Mouse (Mus musculus): ENCODE results near the gene Pde3a.

DNA sequence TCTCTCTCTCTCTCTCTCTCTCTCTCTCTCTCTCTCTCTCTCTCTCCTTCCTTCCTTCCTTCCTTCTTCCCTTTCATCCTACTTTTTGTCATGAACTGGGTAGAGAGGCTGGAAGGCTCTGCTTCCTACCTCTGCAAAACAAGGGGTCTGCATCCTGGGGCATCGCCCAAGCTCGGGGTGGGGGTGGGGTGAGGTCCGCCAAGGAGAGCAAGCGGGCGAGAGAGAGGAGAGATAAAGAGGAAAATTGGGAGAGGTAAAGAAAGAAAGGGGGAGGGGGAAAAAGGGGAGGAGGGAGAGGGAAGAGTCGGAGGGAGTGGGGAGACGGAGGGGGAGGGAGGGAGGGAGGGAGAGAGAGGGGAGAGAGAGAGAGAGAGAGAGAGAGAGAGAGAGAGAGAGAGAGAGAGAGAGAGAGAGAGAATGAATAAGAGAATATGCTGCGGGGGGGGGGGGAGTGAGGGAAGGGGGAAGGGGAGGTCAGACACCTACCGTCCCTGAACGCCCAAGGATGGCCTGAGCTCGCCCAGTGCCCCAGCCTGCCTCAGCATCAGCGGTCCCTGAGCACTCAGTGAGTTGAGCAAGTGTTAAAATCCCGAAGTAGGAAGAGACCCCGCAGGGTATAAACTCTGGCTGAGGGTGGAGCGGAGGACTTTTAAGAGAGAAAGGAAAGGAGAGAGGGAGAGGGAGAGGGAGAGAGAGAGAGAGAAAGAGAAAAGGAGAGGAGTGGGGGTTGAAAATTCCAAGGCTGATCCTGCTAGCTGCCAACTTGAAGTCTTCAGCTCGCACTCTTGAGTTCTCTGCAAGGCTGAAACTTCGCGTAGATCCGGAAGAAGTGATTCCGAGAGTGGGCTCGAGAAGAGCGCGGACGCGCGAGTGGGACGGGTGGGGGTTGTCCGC lies at the start of gene Pde3a:
- TF ChIP-seq POLR2A (IDR thresholded peaks at IDR 0.05; ENCODE audit: borderline replicate concordance, extremely low read depth, low read depth, low read length) (no peak), CTCF (IDR thresholded peaks at IDR 0.05; ENCODE audit: insufficient read depth, low read length) (no peak)
